Mouse (Mus musculus) E14TG2a.4 (cell line): ENCODE measurements at regions not wholly inside any gene's neighbourhood (a gene's known extent, or its start where the extent isn't known, plus 50 kb on each side); places are given as distances from the start of the nearest gene placed in this dataset.

ENCODE experiments used
- H3K27me3 ChIP-seq: 2 replicates; pipeline ENCODE4 v1.6.1; 2014; ENCODE audit warnings: low read length, control low read depth; ENCODE audit not compliant: insufficient read depth
- H3K36me3 ChIP-seq: 2 replicates; pipeline ENCODE4 v1.6.1; 2014; ENCODE audit warnings: low read length, control low read depth; ENCODE audit not compliant: insufficient read depth
- H3K4me1 ChIP-seq: replicated peaks from 2 replicates; pipeline ENCODE4 v1.6.1; 2014; ENCODE audit warnings: low read depth, low read length, control low read depth
- H3K4me3 ChIP-seq: replicated peaks from 2 replicates; pipeline ENCODE4 v1.5.1; 2014; ENCODE audit warnings: mild to moderate bottlenecking, low read length
- H3K9me3 ChIP-seq: 2 replicates; pipeline ENCODE4 v1.6.1; 2014; ENCODE audit warnings: low read length, control low read depth
- CTCF ChIP-seq: conservative IDR thresholded peaks from 2 replicates; pipeline ENCODE4 v1.5.1; 2014; ENCODE audit warnings: low read length
- NANOG ChIP-seq: IDR thresholded peaks from 2 replicates; pipeline ENCODE4 v1.6.1; 2014; ENCODE audit warnings: borderline replicate concordance, low read length, mixed read lengths
- POU5F1 ChIP-seq: IDR thresholded peaks from 2 replicates; pipeline ENCODE4 v1.6.1; 2014; ENCODE audit warnings: low read length, borderline replicate concordance

GRCm38 (mm10) chr1:94341237-94341636, 288.9 kb upstream of the Pdcd1 start:
- no peaks in the 10 kb centered on the region for H3K27me3 ChIP-seq
- H3K9me3 ChIP-seq: peaks cover 20% of the 10 kb centered on the region
- no peaks in the 10 kb centered on the region for H3K36me3 ChIP-seq
- no peak for TF ChIP-seq NANOG
- no peak for TF ChIP-seq POU5F1
- no peak for TF ChIP-seq CTCF
- no peak overlapping the region for H3K4me3 ChIP-seq
- peaks cover 8% of the 10 kb centered on the region; the same call in 1 of the 2 replicates for H3K4me1 ChIP-seq

DNA sequence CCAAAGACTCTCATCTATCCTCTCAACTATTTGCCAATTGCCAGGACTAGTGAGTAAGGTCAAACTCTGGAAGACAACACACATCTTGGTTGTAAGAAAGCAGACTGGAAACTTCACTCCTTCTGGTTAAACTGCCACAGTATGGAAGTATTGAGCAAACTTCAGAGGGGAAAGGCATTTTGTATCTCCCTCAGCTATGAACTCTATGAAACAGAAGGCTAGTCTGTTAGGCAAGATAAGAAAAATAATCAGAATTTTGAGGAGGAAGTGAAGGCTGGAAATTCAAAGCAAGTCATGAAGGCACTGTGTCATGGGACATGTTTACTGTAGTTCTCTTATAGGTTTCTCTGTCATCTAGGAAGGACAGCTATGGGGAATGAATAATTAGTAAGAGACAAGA, 265.7 kb upstream of the Pdcd1 start:
- H3K4me3 ChIP-seq: no peak overlapping the region
- H3K9me3 ChIP-seq: no peaks in the 10 kb centered on the region
- TF ChIP-seq CTCF (no peak), POU5F1 (no peak), NANOG (no peak)
- H3K36me3 ChIP-seq: no peaks in the 10 kb centered on the region
- H3K27me3 ChIP-seq: no peaks in the 10 kb centered on the region
- no peaks in the 10 kb centered on the region for H3K4me1 ChIP-seq

DNA sequence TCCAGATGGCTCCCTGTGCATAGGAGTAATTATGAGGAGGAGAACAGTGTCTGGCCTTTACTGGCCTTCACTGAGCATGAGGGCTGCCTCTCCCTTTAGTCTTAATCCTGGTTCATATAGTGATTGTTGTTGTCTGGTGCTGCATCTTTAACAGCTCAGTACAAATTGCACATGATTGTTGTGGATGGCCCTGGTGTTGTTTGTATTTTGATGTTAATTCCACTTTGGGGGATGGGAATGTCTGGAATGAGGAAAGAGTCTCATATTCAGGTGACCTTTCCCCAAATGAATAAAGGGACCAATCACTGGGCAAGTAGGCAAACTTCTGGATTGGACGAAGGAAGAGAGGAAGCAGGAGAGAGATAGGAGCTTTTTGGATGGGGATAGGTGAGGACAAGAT, 246.0 kb upstream of the Pdcd1 start:
- peak; percentile 89; the same call in 1 of the 2 replicates for TF ChIP-seq NANOG
- TF ChIP-seq POU5F1: no peak
- no peak overlapping the region for H3K4me3 ChIP-seq
- H3K27me3 ChIP-seq: no peaks in the 10 kb centered on the region
- peaks cover 15% of the 10 kb centered on the region for H3K9me3 ChIP-seq
- H3K4me1 ChIP-seq: 0 out of 2 replicates have a peak, but pooled peaks cover 4% of the 10 kb centered on the region
- H3K36me3 ChIP-seq: no peaks in the 10 kb centered on the region

GRCm38 (mm10) chr1:94272569-94272968, 220.2 kb upstream of the Pdcd1 start:
- Histone ChIP-seq H3K4me3 (no peak overlapping the region), H3K9me3 (peaks cover 2% of the 10 kb centered on the region; the same call in 1 of the 2 replicates), H3K4me1 (0 out of 2 replicates have a peak, but pooled peaks cover 3% of the 10 kb centered on the region), H3K27me3 (no peaks in the 10 kb centered on the region), H3K36me3 (no peaks in the 10 kb centered on the region)
- TF ChIP-seq NANOG (no peak), CTCF (no peak), POU5F1 (no peak)

DNA sequence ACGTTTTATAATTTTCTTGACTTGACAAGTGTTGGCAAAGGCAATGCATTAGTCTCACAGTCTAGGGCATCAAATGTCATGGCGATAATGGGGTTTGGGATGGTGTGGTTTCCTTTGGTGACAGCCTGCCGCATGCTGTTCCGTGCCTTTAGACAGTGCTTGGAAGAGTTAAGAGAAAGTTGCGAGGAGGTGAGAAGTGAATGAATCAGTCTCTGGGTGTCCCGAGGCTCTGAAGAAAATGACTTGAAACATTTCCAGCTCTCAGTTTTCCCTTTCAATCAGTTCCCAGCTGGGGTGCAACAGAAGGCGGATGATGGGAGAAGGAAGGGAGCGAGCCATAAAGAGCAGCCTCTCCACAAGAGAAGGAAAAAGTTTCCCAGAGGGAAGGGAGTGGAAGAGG, 211.0 kb upstream of the Pdcd1 start:
- H3K36me3 ChIP-seq: no peaks in the 10 kb centered on the region
- H3K9me3 ChIP-seq: no peaks in the 10 kb centered on the region
- H3K4me3 ChIP-seq: no peak overlapping the region
- no peak for TF ChIP-seq NANOG
- TF ChIP-seq POU5F1: no peak
- no peak for TF ChIP-seq CTCF
- 0 out of 2 replicates have a peak, but pooled peaks cover 6% of the 10 kb centered on the region for H3K27me3 ChIP-seq
- H3K4me1 ChIP-seq: no peaks in the 10 kb centered on the region

- Histone ChIP-seq H3K4me1 (no peaks in the 10 kb centered on the region), H3K27me3 (no peaks in the 10 kb centered on the region), H3K9me3 (no peaks in the 10 kb centered on the region), H3K36me3 (no peaks in the 10 kb centered on the region), H3K4me3 (no peak overlapping the region)
- TF ChIP-seq NANOG (no peak), CTCF (no peak), POU5F1 (no peak)
Observed at GRCm38 (mm10) chr1:94235426-94235825, 183.1 kb upstream of the Pdcd1 start.

- no peaks in the 10 kb centered on the region for H3K9me3 ChIP-seq
- no peaks in the 10 kb centered on the region for H3K4me1 ChIP-seq
- TF ChIP-seq NANOG: no peak
- TF ChIP-seq CTCF: no peak
- no peak for TF ChIP-seq POU5F1
- H3K36me3 ChIP-seq: no peaks in the 10 kb centered on the region
- H3K27me3 ChIP-seq: no peaks in the 10 kb centered on the region
- H3K4me3 ChIP-seq: no peak overlapping the region
Observed at GRCm38 (mm10) chr1:94221006-94221405, 168.7 kb upstream of the Pdcd1 start.

DNA sequence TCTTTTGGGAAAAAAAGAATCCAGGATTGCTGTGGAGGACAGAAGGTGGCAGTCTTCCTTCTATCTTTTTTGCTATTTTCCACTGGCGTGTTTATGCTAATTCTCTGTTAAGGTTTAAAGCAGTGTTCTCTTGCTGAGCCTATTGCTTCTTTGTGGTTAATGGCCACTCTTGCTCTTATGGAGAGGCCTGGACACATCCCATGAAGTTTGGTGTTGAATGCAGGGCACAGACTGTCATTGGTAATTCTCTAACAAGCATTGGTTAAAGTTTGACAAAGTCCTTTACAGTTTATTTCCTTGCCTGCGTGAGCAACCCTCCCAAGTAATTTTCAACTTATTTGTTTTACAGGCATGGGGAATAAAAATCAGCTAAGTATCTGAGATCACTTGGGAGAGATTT, 165.1 kb upstream of the Pdcd1 start:
- no peaks in the 10 kb centered on the region for H3K36me3 ChIP-seq
- no peaks in the 10 kb centered on the region for H3K27me3 ChIP-seq
- TF ChIP-seq CTCF (no peak), POU5F1 (no peak)
- H3K4me3 ChIP-seq: no peak overlapping the region
- H3K9me3 ChIP-seq: no peaks in the 10 kb centered on the region
- H3K4me1 ChIP-seq: no peaks in the 10 kb centered on the region

DNA sequence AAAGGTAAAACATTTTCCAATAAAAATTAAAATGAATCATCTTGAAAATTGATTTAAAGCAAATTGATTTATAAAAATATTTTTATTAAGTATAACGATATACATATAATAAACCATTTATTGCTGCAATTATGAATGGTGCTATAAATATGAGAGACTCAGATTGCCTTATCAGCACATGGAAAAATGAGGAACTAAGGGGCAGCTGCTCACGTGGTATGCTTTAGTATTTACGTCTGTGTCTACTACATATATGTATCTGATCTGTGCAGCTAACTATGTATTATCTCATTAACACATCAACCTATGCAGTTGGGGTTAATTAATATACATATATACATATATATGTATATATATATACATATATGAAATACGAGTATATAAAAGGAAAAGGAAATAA, 156.6 kb upstream of the Pdcd1 start:
- Histone ChIP-seq H3K4me1 (no peaks in the 10 kb centered on the region), H3K36me3 (no peaks in the 10 kb centered on the region), H3K9me3 (0 out of 2 replicates have a peak, but pooled peaks cover 4% of the 10 kb centered on the region), H3K4me3 (no peak overlapping the region), H3K27me3 (no peaks in the 10 kb centered on the region)
- TF ChIP-seq CTCF: no peak
- TF ChIP-seq NANOG: no peak
- TF ChIP-seq POU5F1: no peak
